Mouse (Mus musculus) liver, embryonic 13.5 days (tissue): ENCODE measurements around the gene Pnma1. TPM values are rescaled to one million over a fixed set of nuclear protein-coding genes. Genes with fewer than 3 reads are reported as not detected.

ENCODE experiments used
- ATAC-seq: fragments of 200-750 bp; cut with Nextera tagmentation; 2 replicates; pipeline ENCODE4 v1.8.0; 2017; ENCODE audit warnings: low read depth, mild to moderate bottlenecking, moderate number of reproducible peaks, moderate library complexity
- DNase-seq: peaks from one replicate; pipeline ENCODE4 v3.0.0; 2022
- H3K27ac ChIP-seq: fragments of 300-500 bp; sonication (generic); 2 replicates; pipeline ENCODE4 v1.5.1; 2015; ENCODE audit warnings: moderate library complexity, mild to moderate bottlenecking, inconsistent platforms
- H3K27me3 ChIP-seq: fragments of 300-500 bp; sonication (generic); 2 replicates; pipeline ENCODE4 v1.6.1; 2015; ENCODE audit warnings: mild to moderate bottlenecking, inconsistent platforms
- H3K36me3 ChIP-seq: fragments of 300-500 bp; sonication (generic); 2 replicates; pipeline ENCODE4 v1.6.1; 2015; ENCODE audit warnings: mild to moderate bottlenecking, inconsistent platforms
- H3K4me1 ChIP-seq: fragments of 300-500 bp; sonication (generic); replicated peaks from 2 replicates; pipeline ENCODE4 v1.6.1; 2015; ENCODE audit warnings: inconsistent platforms
- H3K4me2 ChIP-seq: fragments of 300-500 bp; sonication (generic); 2 replicates; pipeline ENCODE4 v1.6.1; 2015; ENCODE audit warnings: inconsistent platforms, mild to moderate bottlenecking, moderate library complexity
- H3K4me3 ChIP-seq: fragments of 300-500 bp; sonication (generic); replicated peaks from 2 replicates; pipeline ENCODE4 v1.5.1; 2015; ENCODE audit warnings: mild to moderate bottlenecking, inconsistent platforms
- H3K9ac ChIP-seq: fragments of 300-500 bp; sonication (generic); 2 replicates; pipeline ENCODE4 v1.6.1; 2015; ENCODE audit warnings: mild to moderate bottlenecking, inconsistent platforms
- H3K9me3 ChIP-seq: fragments of 300-500 bp; sonication (generic); replicated peaks from 2 replicates; pipeline ENCODE4 v1.6.1; 2016; ENCODE audit warnings: inconsistent platforms
- WGBS: fragments of 180-500 bp; shearing (Covaris S2); methylation state at CpG from one replicate; pipeline ENCODE4 v1.1.7; 2015; ENCODE audit not compliant: insufficient replicate concordance; 5-methylcytosine and 5-hydroxymethylcytosine counted together
- polyA plus RNA-seq: library from polyadenylated mRNA; unstranded; fragments of >200 nt; fragmentation: Nextera tagmentation; extraction: Ambion mirVana; gene quantifications from 2 replicates; pipeline ENCODE4 v1.2.1, GENCODE M21; 2015

Gene Pnma1
- polyA plus RNA-seq, 1 experiment from 2014 or later: 0.14 TPM

GRCm38 (mm10) chr12:84178052-84178451, 29.8 kb upstream of the Pnma1 start:
- Histone ChIP-seq H3K36me3 (peaks cover 20% of the 10 kb centered on the region), H3K9me3 (no peaks in the 10 kb centered on the region), H3K4me2 (peak overlapping the region; percentile 85), H3K27ac (peak overlapping the region; percentile 99), H3K9ac (peak overlapping the region; percentile 80), H3K4me3 (no peak overlapping the region), H3K4me1 (peaks cover 96% of the 10 kb centered on the region), H3K27me3 (no peaks in the 10 kb centered on the region)
- DNase-seq: no peak
- WGBS: 28% methylated on average over 1 of the region's 1 CpGs
- ATAC-seq: no peak

- peak overlapping the region; percentile 85 for H3K4me2 ChIP-seq
- no peak for DNase-seq
Observed at GRCm38 (mm10) chr12:84176886-84177765, 28.8 kb upstream of the Pnma1 start.

GRCm38 (mm10) chr12:84176126-84176769, 28.0 kb upstream of the Pnma1 start:
- peak overlapping the region; percentile 85 for H3K4me2 ChIP-seq
- peaks cover 92% of the 10 kb centered on the region for H3K4me1 ChIP-seq
- DNase-seq: peak; percentile 65
- no peaks in the 10 kb centered on the region for H3K27me3 ChIP-seq
- peak; percentile 59 for ATAC-seq
- peaks cover 29% of the 10 kb centered on the region for H3K36me3 ChIP-seq
- under 1% methylated on average over 12 of the region's 13 CpGs for WGBS
- H3K9me3 ChIP-seq: no peaks in the 10 kb centered on the region
- peak overlapping the region; percentile 65 for H3K4me3 ChIP-seq
- peak overlapping the region; percentile 80 for H3K9ac ChIP-seq
- peak overlapping the region; percentile 99 for H3K27ac ChIP-seq

More at GRCm38 (mm10) chr12:84176886-84177765, 28.8 kb upstream of the Pnma1 start:
- no peak for ATAC-seq
- peaks cover 29% of the 10 kb centered on the region for H3K36me3 ChIP-seq
- peaks cover 95% of the 10 kb centered on the region for H3K4me1 ChIP-seq
- no peaks in the 10 kb centered on the region for H3K9me3 ChIP-seq
- H3K27ac ChIP-seq: peak overlapping the region; percentile 99
- H3K4me3 ChIP-seq: peak overlapping the region; percentile 65
- 34% methylated on average over 6 of the region's 6 CpGs for WGBS
- peak overlapping the region; percentile 80 for H3K9ac ChIP-seq
- H3K27me3 ChIP-seq: no peaks in the 10 kb centered on the region

GRCm38 (mm10) chr12:84175659-84176061, 27.4 kb upstream of the Pnma1 start:
- WGBS: 0% methylated on average over 20 of the region's 20 CpGs
- H3K4me3 ChIP-seq: peak overlapping the region; percentile 65
- H3K9ac ChIP-seq: peak overlapping the region; percentile 80
- peaks cover 91% of the 10 kb centered on the region for H3K4me1 ChIP-seq
- H3K36me3 ChIP-seq: peaks cover 35% of the 10 kb centered on the region
- H3K27ac ChIP-seq: peak overlapping the region; percentile 99
- no peaks in the 10 kb centered on the region for H3K27me3 ChIP-seq
- H3K4me2 ChIP-seq: peak overlapping the region; percentile 85
- ATAC-seq (peak; percentile 91), DNase-seq (peak; percentile 97)
- no peaks in the 10 kb centered on the region for H3K9me3 ChIP-seq

- H3K9me3 ChIP-seq: no peaks in the 10 kb centered on the region
- no peaks in the 10 kb centered on the region for H3K27me3 ChIP-seq
- peaks cover 41% of the 10 kb centered on the region for H3K36me3 ChIP-seq
- no peak for DNase-seq
- H3K4me1 ChIP-seq: peaks cover 88% of the 10 kb centered on the region
- 35% methylated on average over 6 of the region's 6 CpGs for WGBS
- H3K4me3 ChIP-seq: peak overlapping the region; percentile 65
- ATAC-seq: no peak
- peak overlapping the region; percentile 85 for H3K4me2 ChIP-seq
- H3K9ac ChIP-seq: peak overlapping the region; percentile 50
- peak overlapping the region; percentile 99 for H3K27ac ChIP-seq
Observed at GRCm38 (mm10) chr12:84174871-84175270, 26.6 kb upstream of the Pnma1 start.

GRCm38 (mm10) chr12:84174190-84174811, 26.0 kb upstream of the Pnma1 start:
- peak overlapping the region; percentile 65 for H3K4me3 ChIP-seq
- ATAC-seq (no peak), DNase-seq (no peak)
- H3K9me3 ChIP-seq: no peaks in the 10 kb centered on the region
- H3K27me3 ChIP-seq: no peaks in the 10 kb centered on the region
- H3K4me1 ChIP-seq: peaks cover 82% of the 10 kb centered on the region
- WGBS: 57% methylated on average over 9 of the region's 9 CpGs
- H3K9ac ChIP-seq: peak overlapping the region; percentile 50
- peak overlapping the region; percentile 99 for H3K27ac ChIP-seq
- H3K4me2 ChIP-seq: peak overlapping the region; percentile 85
- H3K36me3 ChIP-seq: peaks cover 46% of the 10 kb centered on the region

GRCm38 (mm10) chr12:84173309-84173915, 25.1 kb upstream of the Pnma1 start:
- H3K27ac ChIP-seq: peak overlapping the region; percentile 99
- H3K4me3 ChIP-seq: no peak overlapping the region
- H3K27me3 ChIP-seq: no peaks in the 10 kb centered on the region
- H3K4me1 ChIP-seq: peaks cover 75% of the 10 kb centered on the region
- DNase-seq: no peak
- WGBS: 88% methylated on average over 13 of the region's 13 CpGs
- no peak overlapping the region for H3K9ac ChIP-seq
- H3K9me3 ChIP-seq: no peaks in the 10 kb centered on the region
- peaks cover 53% of the 10 kb centered on the region for H3K36me3 ChIP-seq
- no peak for ATAC-seq
- 0 out of 2 replicates have a peak overlapping the region, but pooled peaks have one; percentile 85 for H3K4me2 ChIP-seq

- DNase-seq (no peak), ATAC-seq (no peak)
- Histone ChIP-seq H3K9ac (no peak overlapping the region), H3K27ac (no peak overlapping the region), H3K4me2 (no peak overlapping the region), H3K4me3 (no peak overlapping the region), H3K9me3 (no peaks in the 10 kb centered on the region), H3K4me1 (peaks cover 72% of the 10 kb centered on the region), H3K27me3 (no peaks in the 10 kb centered on the region), H3K36me3 (peaks cover 55% of the 10 kb centered on the region)
- WGBS: 92% methylated on average over 17 of the region's 17 CpGs
Observed at GRCm38 (mm10) chr12:84172862-84173261, 24.6 kb upstream of the Pnma1 start.

- Histone ChIP-seq H3K4me1 (peaks cover 71% of the 10 kb centered on the region), H3K27me3 (no peaks in the 10 kb centered on the region), H3K9ac (no peak overlapping the region), H3K9me3 (no peaks in the 10 kb centered on the region), H3K27ac (peak overlapping the region; percentile 50; the same call in 1 of the 2 replicates), H3K4me3 (no peak overlapping the region), H3K36me3 (peaks cover 62% of the 10 kb centered on the region), H3K4me2 (no peak overlapping the region)
- ATAC-seq (no peak), DNase-seq (no peak)
- WGBS: 89% methylated on average over 3 of the region's 3 CpGs
Observed at GRCm38 (mm10) chr12:84172216-84172615, 23.9 kb upstream of the Pnma1 start.

- Histone ChIP-seq H3K4me2 (no peak overlapping the region), H3K36me3 (peaks cover 72% of the 10 kb centered on the region), H3K9ac (no peak overlapping the region), H3K9me3 (no peaks in the 10 kb centered on the region), H3K4me1 (peaks cover 71% of the 10 kb centered on the region), H3K4me3 (no peak overlapping the region), H3K27ac (no peak overlapping the region), H3K27me3 (no peaks in the 10 kb centered on the region)
- WGBS: 82% methylated on average over 10 of the region's 10 CpGs
- no peak for ATAC-seq
- no peak for DNase-seq
Observed at GRCm38 (mm10) chr12:84170610-84171009, 22.3 kb upstream of the Pnma1 start.
